Mouse (Mus musculus) heart, postnatal 0 days (tissue): Measurements from ENCODE around the gene Syn1.

Source experiments
- CTCF ChIP-seq: IDR thresholded peaks from 2 replicates; pipeline ENCODE4 v1.5.1; 2016; ENCODE audit warnings: antibody characterized with exemption, control low read depth, low read depth
- EP300 ChIP-seq: IDR thresholded peaks from 2 replicates; pipeline ENCODE4 v1.6.1; 2016; ENCODE audit warnings: antibody characterized with exemption, low read depth

- TF ChIP-seq CTCF (no peak), EP300 (no peak)
Observed at GRCm38 (mm10) chrX:20923506-20923905, 2.7 kb upstream of the Syn1 start.
